Mouse (Mus musculus) adrenal gland, postnatal 0 days (tissue): ENCODE measurements around the gene Arl8a. TPM values are rescaled to one million over a fixed set of nuclear protein-coding genes. Genes with fewer than 3 reads are reported as not detected.

Experiments used
- polyA plus RNA-seq: library from polyadenylated mRNA; unstranded; fragments of >200 nt; fragmentation: Nextera tagmentation; extraction: Ambion mirVana; gene quantifications from 2 replicates; pipeline ENCODE4 v1.2.1, GENCODE M21; 2015

Gene Arl8a
- polyA plus RNA-seq, result 66.8 and 98.3 TPM in 2 replicates

GRCm38 (mm10) chr1:135146077-135146945 lies at the start of gene Arl8a:
Arl8a (plus strand) TSS chr1:135146824.

GRCm38 (mm10) chr1:135105124-135105523 lies 41.5 kb upstream of the Arl8a start, which contains the start of gene Lgr6:
Lgr6 (minus strand) TSS chr1:135105276.

GRCm38 (mm10) chr1:135132473-135132872 lies 14.2 kb upstream of the Arl8a start, which contains the start of gene Ptpn7:
Ptpn7 (plus strand) TSS chr1:135132700.

GRCm38 (mm10) chr1:135167435-135167834 lies 20.8 kb downstream of the Arl8a start, which contains the start of gene Gpr37l1:
Gpr37l1 (minus strand) TSS chr1:135167681.

Other genes starting within 250 kb of the Arl8a start
- 4.2 and 5.9 TPM in 2 replicates for gene Ppp1r12b, start 190.9 kb upstream of the Arl8a start, polyA plus RNA-seq
- gene Ube2t, start 184.3 kb upstream of the Arl8a start, polyA plus RNA-seq, result 22.9 and 27.6 TPM in 2 replicates
- gene Lgr6, start 41.5 kb upstream of the Arl8a start, polyA plus RNA-seq, result 0.37 and 0.38 TPM in 2 replicates
- gene Ptpn7, start 14.1 kb upstream of the Arl8a start, polyA plus RNA-seq, result 0.71 and 1.9 TPM in 2 replicates
- 0.91 and 1.8 TPM in 2 replicates for gene Gpr37l1, start 20.9 kb downstream of the Arl8a start, polyA plus RNA-seq
- gene Elf3, start 111.7 kb downstream of the Arl8a start, polyA plus RNA-seq, result 0.55 and 1.1 TPM in 2 replicates
- 31.2 and 47.1 TPM in 2 replicates for gene Rnpep, start 137.3 kb downstream of the Arl8a start, polyA plus RNA-seq
- gene Timm17a, start 167.0 kb downstream of the Arl8a start, polyA plus RNA-seq, result 243 and 312 TPM in 2 replicates
- gene Lmod1, start 178.0 kb downstream of the Arl8a start, polyA plus RNA-seq, result 0.32 and 0.50 TPM in 2 replicates
- 38.7 and 44.2 TPM in 2 replicates for gene Shisa4, start 228.4 kb downstream of the Arl8a start, polyA plus RNA-seq